Mouse (Mus musculus) heart, postnatal 25 days (tissue): ENCODE data around the gene Sema4c. TPM values are rescaled to one million over a fixed set of nuclear protein-coding genes. Genes with fewer than 3 reads are reported as not detected.

Source experiments
- DNase-seq: peaks from one replicate; pipeline ENCODE4 v3.0.0; 2022; ENCODE audit warnings: low spot score
- intact Hi-C: fragments of 180-260 bp; cut with DNase I; formaldehyde crosslinking; loops from one replicate; pipeline ENCODE4 v1.15.1; 2025
- total RNA-seq, 2 experiments: library from RNA; stranded (reverse); gene quantifications; 2 replicates each; pipeline ENCODE4 v1.2.3; 2021

Sema4c gene
- total RNA-seq, 2 experiments from 2014 or later, result 14.8 to 15.7 TPM

GRCm38 (mm10) chr1:36580384-36581207, 22.4 kb upstream of the Sema4c start:
- intact Hi-C loops, result loop anchor here (2.0 kb wide), 1 partner anchor 22 kb away; the partner anchor contains the start of gene Sema4c

GRCm38 (mm10) chr1:36579974-36580383, 21.8 kb upstream of the Sema4c start:
- DNase-seq, result no peak
- intact Hi-C loops, result loop anchor here (2.0 kb wide), 1 partner anchor 21 kb away; the partner anchor contains the start of gene Sema4c

More at GRCm38 (mm10) chr1:36580384-36581207, 22.4 kb upstream of the Sema4c start:
- peak; percentile 58 for DNase-seq

GRCm38 (mm10) chr1:36576991-36577675, 19.0 kb upstream of the Sema4c start:
- intact Hi-C loops, result no loop called here
- no peak for DNase-seq

GRCm38 (mm10) chr1:36575347-36575746, 17.2 kb upstream of the Sema4c start:
- no peak for DNase-seq
- intact Hi-C loops, result no loop called here

GRCm38 (mm10) chr1:36574196-36574955, 16.2 kb upstream of the Sema4c start:
- intact Hi-C loops, result no loop called here
- no peak for DNase-seq

- intact Hi-C loops, result no loop called here
- no peak for DNase-seq
Measured at GRCm38 (mm10) chr1:36573524-36573923, 15.4 kb upstream of the Sema4c start.

- no peak for DNase-seq
- intact Hi-C loops, result no loop called here
Measured at GRCm38 (mm10) chr1:36572709-36573108, 14.6 kb upstream of the Sema4c start.

- no peak for DNase-seq
- intact Hi-C loops, result no loop called here
Measured at GRCm38 (mm10) chr1:36572140-36572700, 14.1 kb upstream of the Sema4c start.

GRCm38 (mm10) chr1:36571627-36572026, 13.5 kb upstream of the Sema4c start:
- DNase-seq, result no peak
- intact Hi-C loops, result no loop called here

- intact Hi-C loops, result no loop called here
- no peak for DNase-seq
Measured at GRCm38 (mm10) chr1:36570320-36570719, 12.2 kb upstream of the Sema4c start.

GRCm38 (mm10) chr1:36569694-36570276, 11.6 kb upstream of the Sema4c start:
- intact Hi-C loops, result no loop called here
- no peak for DNase-seq

GRCm38 (mm10) chr1:36568776-36569175, 10.6 kb upstream of the Sema4c start:
- no peak for DNase-seq
- intact Hi-C loops, result no loop called here

GRCm38 (mm10) chr1:36567818-36568603, 9.9 kb upstream of the Sema4c start:
- intact Hi-C loops, result no loop called here
- no peak for DNase-seq

GRCm38 (mm10) chr1:36566425-36566824, 8.3 kb upstream of the Sema4c start:
- no peak for DNase-seq
- intact Hi-C loops, result no loop called here

- intact Hi-C loops, result no loop called here
- DNase-seq, result peak; percentile 66
Measured at GRCm38 (mm10) chr1:36564101-36564500, 6.0 kb upstream of the Sema4c start.

GRCm38 (mm10) chr1:36563632-36564031, 5.5 kb upstream of the Sema4c start:
- intact Hi-C loops, result no loop called here
- no peak for DNase-seq

GRCm38 (mm10) chr1:36563197-36563596, 5.0 kb upstream of the Sema4c start:
- intact Hi-C loops, result no loop called here
- DNase-seq, result peak; percentile 42

GRCm38 (mm10) chr1:36562388-36562787, 4.2 kb upstream of the Sema4c start:
- DNase-seq, result no peak
- intact Hi-C loops, result no loop called here

- DNase-seq, result peak; percentile 44
- intact Hi-C loops, result no loop called here
Measured at GRCm38 (mm10) chr1:36560903-36561302, 2.8 kb upstream of the Sema4c start.
